Mouse (Mus musculus): ENCODE measurements around the gene Defb38.

Gene Defb38

DNA sequence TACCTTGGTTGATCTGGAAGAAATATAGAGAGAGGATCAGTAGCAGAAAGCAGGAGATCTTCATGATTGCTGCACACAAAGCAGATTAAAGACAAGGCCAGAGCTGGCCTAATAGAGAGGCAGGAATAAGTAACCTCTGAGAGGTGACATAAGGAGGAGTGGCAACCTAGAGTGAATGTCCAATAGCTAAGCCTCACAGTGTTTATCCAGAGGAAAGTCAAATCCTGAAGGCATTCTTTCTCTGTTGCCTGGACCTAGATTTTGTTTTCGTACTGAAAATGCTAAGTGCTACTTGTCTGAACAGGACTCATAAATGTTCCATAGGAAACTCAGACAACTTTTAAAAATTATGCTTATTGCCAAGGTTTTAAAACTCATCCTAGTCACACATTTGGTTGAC lies at the start of gene Defb38:
Gene Defb38, minus strand, starts transcription at position 101 of the 400 bp plus-strand sequence.
- DNase-seq (ENCODE audit: low spot score in 2 of 2) = no peak

DNA sequence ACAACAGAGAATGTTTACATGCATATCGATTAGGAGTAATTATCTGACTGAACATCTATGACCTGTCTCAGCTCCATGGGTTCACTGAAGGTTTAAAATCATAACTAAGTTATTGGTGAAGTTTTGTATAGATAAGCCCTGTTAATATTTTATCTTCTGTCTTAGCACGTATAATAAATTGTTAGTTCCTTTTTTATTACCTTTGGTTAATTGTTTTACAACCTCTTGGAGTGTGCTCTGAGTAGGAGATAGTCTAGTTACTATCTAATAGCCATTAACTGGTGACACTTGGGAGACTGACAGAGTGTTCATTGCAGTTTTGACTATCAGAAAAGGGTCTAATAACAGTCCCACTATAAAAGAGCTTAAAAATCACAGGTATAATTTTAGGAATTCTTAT lies 39.6 kb upstream of the Defb38 start:
- DNase-seq (ENCODE audit: low spot score in 2 of 2) = no peak

DNA sequence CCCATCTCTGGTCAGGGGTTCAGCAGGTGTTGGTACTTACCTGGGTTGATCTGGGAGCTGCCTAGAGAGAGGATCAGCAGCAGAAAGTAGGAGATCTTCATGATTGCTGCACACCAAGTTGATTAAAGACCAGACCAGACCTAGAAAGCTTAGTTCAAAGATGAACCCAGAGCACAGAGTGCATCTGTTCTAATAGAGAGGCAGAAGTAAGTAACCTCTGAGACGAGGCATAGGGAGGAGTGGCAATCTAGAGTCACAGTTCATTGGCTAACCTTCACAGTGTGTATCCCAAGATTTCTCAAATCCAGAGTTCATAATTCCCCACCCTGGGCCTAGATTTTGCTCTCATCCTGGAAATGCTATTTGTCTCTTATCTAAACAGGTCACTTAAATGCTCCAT lies 38.3 kb upstream of the Defb38 start, which contains the start of gene Defb39:
Gene Defb39, minus strand, starts transcription at position 101 of the 400 bp plus-strand sequence.
- no peak for DNase-seq (ENCODE audit: low spot score in 2 of 2)

DNA sequence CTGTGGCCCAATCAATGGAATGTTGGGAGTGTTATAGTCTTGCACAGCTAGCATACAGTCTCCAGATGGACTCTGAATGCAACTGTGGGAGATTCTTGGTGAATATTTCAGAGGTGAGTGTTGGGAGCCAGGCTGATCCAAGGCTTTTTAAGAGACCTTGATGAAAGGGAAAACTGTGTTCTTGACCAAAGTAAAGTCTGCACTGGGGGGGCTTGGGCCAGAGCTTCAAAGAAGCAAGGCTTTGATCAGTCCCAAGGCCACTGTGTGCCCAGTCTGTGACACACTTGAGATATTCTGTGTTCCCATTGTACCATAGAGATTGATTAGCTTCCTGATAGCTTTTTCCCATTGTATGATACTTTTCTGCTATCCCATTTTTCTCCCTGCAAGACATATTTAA lies 36.5 kb upstream of the Defb38 start:
- DNase-seq (ENCODE audit: low spot score in 2 of 2) = no peak

DNA sequence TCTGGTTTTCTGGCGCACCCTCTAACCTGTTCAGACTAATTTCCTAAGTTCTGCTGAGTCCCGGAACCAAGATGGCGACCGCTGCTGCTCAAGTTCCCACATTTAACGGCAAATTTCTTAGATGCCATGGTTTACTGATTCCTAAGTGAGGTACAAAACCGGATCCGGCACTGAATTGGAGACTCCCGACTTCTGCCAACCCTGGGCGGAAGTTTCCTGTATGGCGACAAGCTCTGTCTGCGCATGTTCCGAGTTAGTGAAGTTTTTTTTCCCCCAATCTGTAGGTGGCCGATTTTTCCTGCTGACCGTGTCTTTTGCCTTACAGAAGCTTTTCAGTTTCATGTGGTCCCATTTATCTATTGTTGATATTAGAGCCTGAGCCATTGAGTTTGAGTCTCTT lies 18.9 kb upstream of the Defb38 start:
- no peak for DNase-seq (ENCODE audit: low spot score in 2 of 2)
